ENCODE assay signal across 7 mouse cellular contexts in the genomic region with DNA sequence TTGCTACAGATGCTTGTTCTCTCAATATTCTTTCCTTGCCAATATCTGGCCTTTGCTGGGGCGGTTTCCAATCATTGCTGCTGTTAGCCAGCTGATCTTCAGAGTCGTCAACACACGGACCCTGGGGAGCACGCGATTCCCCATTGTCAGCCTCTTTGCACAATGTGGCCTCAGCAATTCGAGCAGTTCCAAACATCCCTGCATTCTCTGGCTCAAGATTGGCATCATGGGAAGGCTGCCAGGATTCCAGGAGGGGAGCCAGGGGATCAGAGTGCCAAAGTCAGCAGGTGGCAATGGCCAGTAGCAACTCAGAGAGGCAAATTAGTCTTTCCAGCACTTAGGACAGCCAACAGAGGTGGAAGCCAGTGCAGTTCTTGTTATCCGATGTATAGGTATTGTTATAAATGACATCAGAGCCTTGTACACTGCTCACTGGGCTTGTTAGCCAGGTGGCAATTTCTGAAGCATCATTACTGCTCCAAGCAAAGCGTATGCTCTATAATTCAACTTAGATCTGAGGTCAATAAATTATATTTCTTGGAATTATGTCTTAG.
A peak's percentile ranks its signal among the peaks of the same experiment; 100 is the strongest.
DNase-seq lines count a peak whose midpoint lies in the region; TF ChIP-seq lines count a peak whose summit lies in the region.

No protein-coding gene starts in this region.

- intact Hi-C loops in left cerebral cortex, postnatal 4 days (cut with DNase I), result no loop called here
- intact Hi-C loops in left cerebral cortex, postnatal 36 days (cut with DNase I), result no loop called here

- TF ChIP-seq POLR2A in brain, embryonic 14.5 days (IDR thresholded peaks at IDR 0.05; ENCODE audit: borderline replicate concordance, extremely low read depth, insufficient read depth, insufficient read length, poor library complexity, severe bottlenecking), result no peak

- TF ChIP-seq CTCF in brain, embryonic 14.5 days (IDR thresholded peaks at IDR 0.05; ENCODE audit: borderline replicate concordance, extremely low read depth, insufficient read depth, insufficient read length), result no peak

- DNase-seq in left cerebral cortex, postnatal 4 days, result peak; percentile 83
- no peak for DNase-seq in left cerebral cortex, postnatal 36 days (ENCODE audit: low spot score in 2 of 2)
- peak; percentile 86 for DNase-seq in brain, embryonic 14.5 days (ENCODE audit: low read depth)
- DNase-seq in gastrocnemius, adult 18-20 months (ENCODE audit: low spot score), result peak; percentile 85
- peak; percentile 21 to 70 for DNase-seq in kidney, postnatal 36 days
- DNase-seq in spleen, adult 18-20 months, result no peak
- no peak for DNase-seq in thymus, postnatal 14 days

Comparison
In these comparisons a context has a peak if more than half of its experiments do, and no peak if none do; other contexts are left out.
1. DNase-seq: peak in left cerebral cortex, postnatal 4 days (single experiment), brain, embryonic 14.5 days (single experiment), gastrocnemius, adult 18-20 months (single experiment) and kidney, postnatal 36 days (2 of 2); none in left cerebral cortex, postnatal 36 days (0 of 2), spleen, adult 18-20 months (0 of 2) and thymus, postnatal 14 days (single experiment).